In the genomic region with DNA sequence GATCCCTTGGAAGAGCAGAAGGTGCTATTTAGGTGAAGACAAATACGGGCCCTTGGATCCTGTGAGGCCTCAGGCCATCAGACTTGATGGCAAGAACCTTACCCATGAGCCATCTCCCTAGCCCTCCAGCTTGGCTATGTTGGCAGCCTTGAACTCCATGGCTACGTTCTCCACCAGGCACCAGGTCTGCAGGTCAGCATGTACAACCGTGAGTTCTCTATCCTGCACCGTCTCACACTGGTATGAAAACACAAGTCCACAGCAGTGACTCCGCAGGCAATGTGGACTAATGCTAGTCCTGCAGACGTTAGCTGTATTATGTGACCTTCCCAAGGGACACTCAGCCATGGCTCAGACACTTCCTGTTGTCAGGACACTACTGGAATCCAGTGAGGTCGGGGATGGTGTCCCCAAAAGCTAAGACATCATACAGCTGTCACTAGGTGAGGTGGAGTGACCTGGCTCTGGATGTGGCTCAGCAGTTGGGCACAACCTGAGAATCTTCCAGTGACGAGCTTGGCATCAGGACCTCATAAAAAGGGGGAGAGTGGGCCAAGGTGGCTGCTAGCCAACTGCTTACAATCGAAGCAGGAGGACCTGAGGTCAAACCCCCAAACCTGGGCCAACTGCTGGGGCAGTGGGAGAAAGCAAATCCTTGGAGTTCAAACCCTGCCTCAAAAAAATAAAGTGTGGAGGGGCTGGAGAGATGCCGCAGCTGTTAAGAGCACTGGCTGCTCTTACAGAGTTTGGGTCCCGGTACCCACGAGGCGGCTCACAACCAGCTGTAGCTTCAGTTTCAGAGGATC, we compare ENCODE assay signal across 11 mouse cellular contexts. TPM values are rescaled to one million over a fixed set of nuclear protein-coding genes. Genes with fewer than 3 reads are reported as not detected.
A peak's percentile ranks its signal among the peaks of the same experiment; 100 is the strongest.
DNase-seq lines count a peak whose midpoint lies in the region; ATAC-seq and TF ChIP-seq lines count a peak whose summit lies in the region.
"Had no signal": no experiment of that assay in that cellular context is flagged by ENCODE, and none has a peak within 500 bp of the region (broad histone marks: within the 10 kb centered on the region; RNA-seq: fewer than 3 reads in every experiment).

No protein-coding gene starts in this region.

- peaks cover 13% of the 10 kb centered on the region; the same call in 1 of the 2 replicates for H3K36me3 ChIP-seq in embryonic facial prominence, embryonic 15.5 days
- peaks cover 72% of the 10 kb centered on the region for H3K36me3 ChIP-seq in embryonic facial prominence, embryonic 10.5 days (replicated peaks)
- peaks cover 21% of the 10 kb centered on the region for H3K36me3 ChIP-seq in C2C12 (ENCODE audit: control insufficient read depth, insufficient read depth)
- peaks cover 26% of the 10 kb centered on the region for H3K36me3 ChIP-seq in heart, embryonic 12.5 days
- peaks cover 38% of the 10 kb centered on the region for H3K36me3 ChIP-seq in kidney, embryonic 15.5 days

- H3K4me3 ChIP-seq in embryonic facial prominence, embryonic 15.5 days (replicated peaks), result no peak overlapping the region
- no peak overlapping the region for H3K4me3 ChIP-seq in embryonic facial prominence, embryonic 10.5 days
- H3K4me3 ChIP-seq in C2C12 (ENCODE audit: insufficient read depth, poor library complexity, severe bottlenecking), result peak overlapping the region; percentile 6
- no peak overlapping the region for H3K4me3 ChIP-seq in heart, embryonic 12.5 days
- no peak overlapping the region for H3K4me3 ChIP-seq in kidney, embryonic 15.5 days (replicated peaks)
- H3K4me3 ChIP-seq: stomach, embryonic 15.5 days had no signal

- no peak overlapping the region for H3ac ChIP-seq in C2C12 (ENCODE audit: control insufficient read depth, insufficient read length, low read depth)

- no peaks in the 10 kb centered on the region for H3K9me3 ChIP-seq in embryonic facial prominence, embryonic 15.5 days (replicated peaks)
- no peaks in the 10 kb centered on the region for H3K9me3 ChIP-seq in embryonic facial prominence, embryonic 10.5 days
- H3K9me3 ChIP-seq in heart, embryonic 12.5 days (replicated peaks), result no peaks in the 10 kb centered on the region
- no peaks in the 10 kb centered on the region for H3K9me3 ChIP-seq in kidney, embryonic 15.5 days (replicated peaks)
- H3K9me3 ChIP-seq: stomach, embryonic 15.5 days had no signal

- 65% methylated on average over 13 of the region's 13 CpGs for WGBS in embryonic facial prominence, embryonic 15.5 days
- 81% methylated on average over 13 of the region's 13 CpGs for WGBS in embryonic facial prominence, embryonic 10.5 days
- WGBS in heart, embryonic 12.5 days, result 76% methylated on average over 13 of the region's 13 CpGs
- 59% methylated on average over 13 of the region's 13 CpGs for WGBS in kidney, embryonic 15.5 days

- H3K4me2 ChIP-seq in embryonic facial prominence, embryonic 15.5 days (replicated peaks), result no peak overlapping the region
- H3K4me2 ChIP-seq in heart, embryonic 12.5 days, result no peak overlapping the region
- no peak overlapping the region for H3K4me2 ChIP-seq in kidney, embryonic 15.5 days
- H3K4me2 ChIP-seq: hindbrain, embryonic 14.5 days; stomach, embryonic 15.5 days had no signal

- peaks cover 41% of the 10 kb centered on the region for H3K4me1 ChIP-seq in embryonic facial prominence, embryonic 15.5 days
- H3K4me1 ChIP-seq in embryonic facial prominence, embryonic 10.5 days, result peaks cover 30% of the 10 kb centered on the region
- H3K4me1 ChIP-seq in heart, embryonic 12.5 days (replicated peaks), result peaks cover 57% of the 10 kb centered on the region
- peaks cover 46% of the 10 kb centered on the region for H3K4me1 ChIP-seq in kidney, embryonic 15.5 days

- H3K79me2 ChIP-seq in C2C12 (ENCODE audit: control insufficient read depth, insufficient read depth), result peaks cover 42% of the 10 kb centered on the region

- peak overlapping the region; percentile 69; the same call in 1 of the 2 replicates for H3K27ac ChIP-seq in embryonic facial prominence, embryonic 15.5 days (replicated peaks)
- H3K27ac ChIP-seq in embryonic facial prominence, embryonic 10.5 days (replicated peaks), result no peak overlapping the region
- 0 out of 2 replicates have a peak overlapping the region, but pooled peaks have one; percentile 28 for H3K27ac ChIP-seq in heart, embryonic 12.5 days (ENCODE audit: poor library complexity, severe bottlenecking)
- H3K27ac ChIP-seq in kidney, embryonic 15.5 days, result peak overlapping the region; percentile 60
- H3K27ac ChIP-seq: hindbrain, embryonic 14.5 days had no signal

- H3K79me3 ChIP-seq in C2C12 (ENCODE audit: low read depth), result peaks cover 30% of the 10 kb centered on the region

- no peak for TF ChIP-seq CTCF in C2C12 (IDR thresholded peaks at IDR 0.05; ENCODE audit: control insufficient read depth, insufficient read depth, insufficient read length)

- no peaks in the 10 kb centered on the region for H3K27me3 ChIP-seq in embryonic facial prominence, embryonic 15.5 days
- H3K27me3 ChIP-seq in embryonic facial prominence, embryonic 10.5 days (replicated peaks; ENCODE audit: low read depth, poor library complexity, severe bottlenecking), result no peaks in the 10 kb centered on the region
- H3K27me3 ChIP-seq in C2C12 (ENCODE audit: control insufficient read depth, insufficient read depth, insufficient read length), result no peaks in the 10 kb centered on the region
- H3K27me3 ChIP-seq in heart, embryonic 12.5 days (replicated peaks), result no peaks in the 10 kb centered on the region
- H3K27me3 ChIP-seq in kidney, embryonic 15.5 days, result no peaks in the 10 kb centered on the region
- H3K27me3 ChIP-seq: stomach, embryonic 15.5 days had no signal

- intact Hi-C loops in left cerebral cortex, postnatal 36 days (cut with DNase I), result no loop called here

- no peak for ATAC-seq in embryonic facial prominence, embryonic 15.5 days (ENCODE audit: insufficient number of reproducible peaks, low FRiP score, low TSS enrichment, low read depth)
- no peak for ATAC-seq in heart, embryonic 12.5 days (ENCODE audit: insufficient number of reproducible peaks, low FRiP score)
- no peak for ATAC-seq in kidney, embryonic 15.5 days (replicated peaks; ENCODE audit: low FRiP score)
- ATAC-seq: forebrain, embryonic 16.5 days had no signal

- no peak overlapping the region for H3K9ac ChIP-seq in embryonic facial prominence, embryonic 15.5 days
- H3K9ac ChIP-seq in heart, embryonic 12.5 days, result 0 out of 2 replicates have a peak overlapping the region, but pooled peaks have one; percentile 10
- H3K9ac ChIP-seq in kidney, embryonic 15.5 days, result no peak overlapping the region
- H3K9ac ChIP-seq: hindbrain, embryonic 14.5 days; stomach, embryonic 15.5 days had no signal

- DNase-seq in embryonic facial prominence, embryonic 10.5 days (ENCODE audit: low spot score), result no peak
- DNase-seq in embryo, embryonic 10.5 days (ENCODE audit: low spot score), result no peak
- DNase-seq in layer of hippocampus, adult 9-11 months, result no peak
- no peak for DNase-seq in left cerebral cortex, postnatal 36 days (ENCODE audit: low spot score in 2 of 2)

TF ChIP-seq in C2C12, 6 proteins besides CTCF, POLR2A, EP300 and RAD21:
- no peak for TF ChIP-seq USF1 (IDR thresholded peaks at IDR 0.05; ENCODE audit: low read depth)
- no peak for TF ChIP-seq FOSL1 (IDR thresholded peaks at IDR 0.05; ENCODE audit: insufficient read depth, low read length, poor library complexity, severe bottlenecking)
- no peak for TF ChIP-seq CEBPB (IDR thresholded peaks at IDR 0.05; ENCODE audit: low read depth)
- TF ChIP-seq MYOD1 (IDR thresholded peaks at IDR 0.05; ENCODE audit: control insufficient read depth, insufficient read length, low read depth), result no peak
- no peak for TF ChIP-seq MYOG (IDR thresholded peaks at IDR 0.05; ENCODE audit: control insufficient read depth, extremely low read depth, insufficient read length)
- no peak for TF ChIP-seq MAX (IDR thresholded peaks at IDR 0.05)

RNA-seq across cellular contexts. Expression of gene Spc24, which starts 5.4 kb away (rescaled TPM):
- polyA plus RNA-seq in embryonic facial prominence, embryonic 15.5 days (2015; fragmentation: Nextera tagmentation; extraction: Ambion mirVana), result 80.1 and 83.4 TPM in 2 replicates
- polyA plus RNA-seq in embryonic facial prominence, embryonic 10.5 days (2016; fragmentation: Nextera tagmentation; extraction: Ambion mirVana), result 187 TPM in 2 replicates
- polyA plus RNA-seq in C2C12 (2012; fragmentation: generic; extraction: Trizol), result 80.1 TPM
- polyA plus RNA-seq in heart, embryonic 12.5 days (2016; fragmentation: Nextera tagmentation; extraction: Ambion mirVana), result 84.5 and 86.8 TPM in 2 replicates
- 126 and 135 TPM in 2 replicates for polyA plus RNA-seq in kidney, embryonic 15.5 days (2015; fragmentation: Nextera tagmentation; extraction: Ambion mirVana)
- total RNA-seq in left cerebral cortex, postnatal 36 days (2021), result 1 to 10 TPM; 1.5 TPM

RNA-seq across cellular contexts. Expression of gene Ldlr, which starts 31.4 kb away (rescaled TPM):
- 35.5 and 39.4 TPM in 2 replicates for polyA plus RNA-seq in embryonic facial prominence, embryonic 15.5 days (2015; fragmentation: Nextera tagmentation; extraction: Ambion mirVana)
- polyA plus RNA-seq in embryonic facial prominence, embryonic 10.5 days (2016; fragmentation: Nextera tagmentation; extraction: Ambion mirVana), result 51.6 and 55.9 TPM in 2 replicates
- polyA plus RNA-seq in C2C12 (2012; fragmentation: generic; extraction: Trizol), result 58.3 TPM
- polyA plus RNA-seq in heart, embryonic 12.5 days (2016; fragmentation: Nextera tagmentation; extraction: Ambion mirVana), result 26.0 and 30.8 TPM in 2 replicates
- 28.9 and 34.9 TPM in 2 replicates for polyA plus RNA-seq in kidney, embryonic 15.5 days (2015; fragmentation: Nextera tagmentation; extraction: Ambion mirVana)
- total RNA-seq in left cerebral cortex, postnatal 36 days (2021), result 10 to 100 TPM; 16.1 to 21.0 TPM

RNA-seq across cellular contexts. Expression of gene Kank2, which starts 43.8 kb away (rescaled TPM):
- polyA plus RNA-seq in embryonic facial prominence, embryonic 15.5 days (2015; fragmentation: Nextera tagmentation; extraction: Ambion mirVana), result 25.2 and 26.2 TPM in 2 replicates
- 15.3 and 17.8 TPM in 2 replicates for polyA plus RNA-seq in embryonic facial prominence, embryonic 10.5 days (2016; fragmentation: Nextera tagmentation; extraction: Ambion mirVana)
- polyA plus RNA-seq in C2C12 (2012; fragmentation: generic; extraction: Trizol), result 43.3 TPM
- 18.9 and 19.9 TPM in 2 replicates for polyA plus RNA-seq in heart, embryonic 12.5 days (2016; fragmentation: Nextera tagmentation; extraction: Ambion mirVana)
- 18.7 and 23.2 TPM in 2 replicates for polyA plus RNA-seq in kidney, embryonic 15.5 days (2015; fragmentation: Nextera tagmentation; extraction: Ambion mirVana)
- 1 to 10 TPM; 6.5 to 8.4 TPM for total RNA-seq in left cerebral cortex, postnatal 36 days (2021)
